Mouse (Mus musculus) right cerebral cortex, postnatal 10 days (tissue): Measurements from ENCODE around the gene Gna12.

Experiments used
- DNase-seq, 2 experiments: peaks; one replicate each; pipeline ENCODE4 v3.0.0; 2021; ENCODE audit warnings: low spot score in 2 of 2

Gene Gna12

GRCm38 (mm10) chr5:140796051-140796450 is 34.2 kb downstream of the Gna12 start:
- no peak for DNase-seq

- DNase-seq = no peak
These were observed 35.1 kb downstream of the Gna12 start for GRCm38 (mm10) chr5:140795176-140795575.

DNA sequence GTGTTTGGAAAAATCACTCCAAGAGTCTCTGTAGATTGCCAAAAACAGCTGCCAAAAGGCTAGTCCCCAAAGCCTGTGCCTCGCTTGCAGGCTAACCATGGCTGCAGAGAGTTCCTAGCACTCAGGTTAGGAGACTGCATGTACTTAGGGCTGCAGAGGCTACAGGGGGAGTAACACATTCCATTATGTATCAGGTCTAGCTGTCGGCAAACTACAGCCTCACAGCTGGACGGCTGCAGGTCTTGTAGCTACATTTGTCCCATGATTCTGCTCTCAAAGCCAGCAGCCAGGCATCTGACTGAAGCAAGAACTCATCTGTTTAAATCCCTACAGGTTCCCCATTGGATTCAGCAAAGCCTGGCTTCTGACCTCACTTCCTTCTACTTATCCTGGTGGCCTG is 35.5 kb downstream of the Gna12 start:
- DNase-seq = no peak

GRCm38 (mm10) chr5:140792233-140792632 is 38.0 kb downstream of the Gna12 start:
- no peak for DNase-seq

- peak; percentile 73 to 76 for DNase-seq
These were observed 39.0 kb downstream of the Gna12 start for GRCm38 (mm10) chr5:140790937-140791877.

DNA sequence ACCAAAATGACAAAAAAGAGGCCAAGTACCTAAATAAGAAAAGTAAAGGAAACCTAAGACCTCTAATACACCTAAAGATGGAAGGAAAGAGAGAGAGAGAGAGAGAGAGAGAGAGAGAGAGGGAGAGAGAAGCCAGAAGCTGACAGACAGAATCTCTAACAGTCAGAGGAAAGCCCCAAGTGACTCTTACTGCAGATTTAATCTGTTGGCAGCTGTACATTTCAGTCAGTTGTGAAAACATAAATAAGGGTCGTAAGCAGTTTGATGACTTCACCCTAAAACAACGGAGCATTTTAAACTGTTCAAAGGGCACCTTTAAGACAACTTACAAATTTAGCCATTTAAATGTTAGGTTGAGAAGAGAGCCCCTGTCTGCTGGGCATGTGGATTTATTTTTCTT is 39.8 kb downstream of the Gna12 start:
- no peak for DNase-seq

GRCm38 (mm10) chr5:140789561-140789960 is 40.7 kb downstream of the Gna12 start:
- no peak for DNase-seq

- DNase-seq = no peak
These were observed 44.9 kb downstream of the Gna12 start for GRCm38 (mm10) chr5:140785240-140785872.

- DNase-seq = no peak
These were observed 45.9 kb downstream of the Gna12 start for GRCm38 (mm10) chr5:140784288-140784687.

DNA sequence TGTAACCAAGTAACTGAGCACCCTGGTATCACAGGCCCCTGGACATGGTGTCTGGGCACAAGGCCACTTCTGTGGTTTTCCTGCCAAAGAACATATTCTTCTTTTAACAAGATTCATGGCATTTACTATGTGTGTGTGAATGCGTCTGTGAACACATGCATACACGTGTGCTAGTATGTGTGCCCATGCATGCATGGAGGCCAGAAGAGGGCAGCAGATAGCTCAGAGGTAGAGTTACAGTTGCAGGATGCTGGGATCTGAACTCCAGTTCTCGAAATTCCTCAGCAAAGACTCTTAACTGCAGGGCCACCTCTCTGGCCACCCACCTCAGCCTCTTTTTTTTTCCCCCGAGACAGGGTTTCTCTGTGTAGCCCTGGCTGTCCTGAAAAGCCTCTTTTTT is 46.7 kb downstream of the Gna12 start:
- no peak for DNase-seq

DNA sequence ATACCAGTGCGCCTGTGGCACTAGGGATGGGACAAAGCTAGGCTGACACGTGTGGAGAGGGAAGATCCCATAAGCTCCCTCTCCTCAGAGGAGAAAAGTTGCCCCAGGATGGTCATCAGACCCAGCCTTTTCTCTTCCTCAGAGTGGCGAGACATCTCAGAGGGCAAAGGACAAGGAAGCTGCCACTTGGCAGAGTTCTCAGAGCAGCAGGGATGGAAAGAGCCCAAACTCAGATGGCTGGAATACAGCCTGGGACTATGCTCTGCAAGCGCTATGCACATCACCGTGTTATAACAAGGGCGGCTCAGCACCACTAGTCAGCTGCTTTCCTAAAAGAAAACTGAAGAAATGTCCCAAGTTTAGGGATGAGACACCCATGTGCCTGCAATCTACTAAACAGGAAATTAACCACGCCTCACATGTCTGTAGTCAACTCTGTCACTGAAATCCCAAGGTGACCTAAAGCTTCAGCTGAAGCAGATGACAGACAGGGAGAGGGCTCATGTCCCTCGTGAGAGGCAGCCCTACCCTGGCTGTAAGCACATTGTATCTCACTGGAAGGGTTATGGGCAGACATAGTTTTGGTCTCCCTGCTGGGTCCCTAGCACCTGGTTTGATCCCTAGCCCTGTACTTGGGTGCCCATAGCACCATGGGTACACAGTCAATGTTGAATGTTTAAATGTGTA is 48.2 kb downstream of the Gna12 start:
- DNase-seq = no peak

- no peak for DNase-seq
These were observed 49.1 kb downstream of the Gna12 start for GRCm38 (mm10) chr5:140781122-140781521.

DNA sequence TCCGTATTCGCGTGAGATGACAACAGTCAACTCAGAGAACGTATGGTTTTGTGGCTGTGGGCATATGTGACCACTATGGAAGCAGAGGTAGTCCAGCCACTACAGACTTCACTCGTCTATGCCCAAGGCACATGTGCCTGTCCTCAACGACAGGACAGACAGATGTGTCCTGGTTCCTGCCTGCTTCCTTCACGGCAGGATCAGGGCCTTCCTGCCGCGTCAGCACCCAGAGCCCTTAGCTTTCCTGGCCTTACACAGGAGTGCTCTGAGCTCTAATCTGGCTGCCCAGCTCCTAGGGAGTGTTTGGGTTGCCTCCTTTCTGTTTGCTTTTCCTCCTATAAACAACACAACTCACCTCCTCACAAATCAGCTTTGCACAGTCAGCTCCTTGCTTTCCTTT is 53.3 kb downstream of the Gna12 start:
- no peak for DNase-seq

DNA sequence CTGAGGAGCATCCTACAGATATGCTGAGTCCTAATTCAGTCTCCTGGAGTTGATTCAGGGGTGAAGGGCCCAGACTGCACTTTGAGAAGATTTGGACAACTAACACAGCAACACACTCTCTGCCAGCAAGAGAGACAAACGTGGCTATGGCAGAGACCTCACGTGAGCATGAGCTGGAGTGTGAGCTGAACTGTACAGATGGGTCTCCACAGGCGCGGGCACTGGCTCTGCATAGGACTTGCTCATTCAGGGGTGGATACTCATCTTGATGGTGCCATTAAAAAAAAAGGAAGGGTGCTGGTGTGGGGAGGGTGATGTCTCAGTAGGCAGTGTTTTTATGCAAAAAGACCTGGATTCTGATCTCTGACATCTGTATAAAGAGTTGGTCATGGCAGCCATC is 55.1 kb downstream of the Gna12 start:
- DNase-seq = no peak

GRCm38 (mm10) chr5:140772158-140772557 is 58.1 kb downstream of the Gna12 start:
- no peak for DNase-seq

DNA sequence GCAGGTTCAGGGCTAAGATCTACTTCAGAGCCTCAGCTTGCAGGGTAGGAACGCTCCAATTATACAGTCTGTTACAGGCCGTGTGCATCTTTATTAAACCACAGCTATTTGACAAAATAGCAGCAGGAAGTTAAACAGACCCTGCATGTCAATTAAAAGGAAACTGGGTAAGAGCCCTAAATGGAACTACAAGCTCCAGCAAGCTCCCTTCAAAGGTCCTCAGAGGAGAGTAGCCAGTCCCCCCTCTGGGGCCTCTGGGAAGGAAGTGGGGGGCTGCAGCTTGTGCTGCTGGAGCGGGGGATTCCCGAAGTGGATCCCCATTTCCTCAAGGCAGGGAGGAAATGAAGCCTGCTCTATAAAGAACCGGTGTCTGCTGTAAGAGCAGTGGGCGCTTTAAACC is 58.6 kb downstream of the Gna12 start:
- no peak for DNase-seq

GRCm38 (mm10) chr5:140768333-140768732 is 61.9 kb downstream of the Gna12 start:
- DNase-seq = peak; percentile 52 to 70

GRCm38 (mm10) chr5:140767704-140768141 is 62.5 kb downstream of the Gna12 start:
- DNase-seq = peak; percentile 76 to 79

DNA sequence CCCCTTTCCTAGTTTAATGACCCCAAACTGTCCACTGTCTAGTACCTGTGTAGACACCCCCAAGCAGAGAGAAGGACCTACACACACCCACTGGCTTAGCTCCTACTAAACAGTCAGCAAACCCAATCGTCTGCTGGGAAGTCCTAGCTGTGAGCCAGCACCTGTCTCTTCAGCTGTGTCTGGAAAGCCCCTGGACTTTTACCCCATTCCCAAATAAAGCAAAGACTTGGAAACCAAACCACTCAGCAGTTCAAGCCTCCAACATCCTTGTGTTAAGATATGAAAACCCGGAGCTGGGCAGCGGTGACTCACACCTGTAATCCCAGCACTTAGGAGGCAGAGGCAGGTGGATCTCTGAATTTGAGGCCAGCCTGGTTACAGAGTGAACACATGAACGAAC is 63.7 kb downstream of the Gna12 start:
- no peak for DNase-seq

- no peak for DNase-seq
These were observed 65.2 kb downstream of the Gna12 start for GRCm38 (mm10) chr5:140764921-140765613.

DNA sequence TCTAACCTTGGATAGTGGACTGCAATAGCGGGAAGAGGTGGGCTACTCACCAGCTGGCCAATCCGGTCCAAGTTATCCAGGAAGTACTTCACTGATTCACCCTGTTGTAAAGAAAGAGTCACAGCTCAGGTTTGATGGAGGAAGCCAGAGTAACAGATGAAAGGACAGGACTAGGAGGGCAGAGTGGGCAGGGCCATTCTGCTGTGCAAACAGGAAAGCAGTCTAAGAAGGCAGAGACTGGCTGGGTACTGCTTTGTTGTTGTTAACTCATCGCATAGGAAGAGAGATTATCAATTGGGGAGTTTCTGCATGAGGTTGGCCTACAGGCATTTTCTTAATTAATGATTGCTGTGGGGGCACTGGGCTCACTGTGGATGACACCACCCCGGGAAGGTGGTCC is 67.7 kb downstream of the Gna12 start:
- DNase-seq = no peak

- DNase-seq = no peak
These were observed 71.4 kb downstream of the Gna12 start for GRCm38 (mm10) chr5:140758864-140759263.
